Mouse (Mus musculus) cortical plate, adult 2 months (tissue): ENCODE measurements around the gene Nod1.

Source experiments
- CTCF ChIP-seq: fragments of 200-500 bp; IDR thresholded peaks from 2 replicates; pipeline ENCODE4 v1.5.1; 2011; ENCODE audit warnings: mild to moderate bottlenecking, control low read depth, low read length; ENCODE audit not compliant: insufficient read depth; ENCODE audit errors: extremely low read depth
- POLR2A ChIP-seq: fragments of 200-500 bp; IDR thresholded peaks from 2 replicates; pipeline ENCODE4 v1.6.1; 2011; ENCODE audit warnings: mild to moderate bottlenecking, low read length, control low read depth; ENCODE audit not compliant: insufficient read depth; ENCODE audit errors: extremely low read depth

GRCm38 (mm10) chr6:54902547-54902946 lies 69.9 kb downstream of the Nod1 start:
- TF ChIP-seq CTCF (no peak), POLR2A (no peak)
